Mouse (Mus musculus): ENCODE measurements around the gene Foxr1. TPM values are rescaled to one million over a fixed set of nuclear protein-coding genes. Genes with fewer than 3 reads are reported as not detected.

Foxr1 gene
- polyA plus RNA-seq, 1 experiment from 2014 or later, result not detected

DNA sequence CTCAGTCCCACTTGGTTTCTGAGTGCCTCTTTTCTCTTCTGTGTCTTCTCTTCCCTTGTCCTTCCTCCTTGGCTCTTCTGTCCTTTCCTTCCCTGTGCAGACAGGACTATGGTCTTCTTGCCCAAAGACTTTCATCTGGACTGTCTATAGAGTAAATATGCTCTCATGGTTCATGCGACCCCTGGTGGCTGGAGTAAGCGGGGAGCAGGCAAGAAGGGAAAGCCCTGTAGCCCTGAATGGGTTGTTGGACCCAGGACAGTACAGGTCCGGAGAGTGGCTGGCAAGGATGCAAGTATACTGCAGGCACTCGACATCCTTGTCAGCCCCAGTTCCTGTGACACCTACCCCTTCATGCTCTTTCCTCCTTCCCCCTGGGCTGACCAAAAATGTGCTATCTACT is 49.5 kb downstream of the Foxr1 start:
- ATAC-seq (ENCODE audit: insufficient number of reproducible peaks, insufficient read depth, low FRiP score, low TSS enrichment, low read depth), result no peak
- Histone ChIP-seq H3K36me3 (peaks cover 61% of the 10 kb centered on the region), H3K9ac (no peak overlapping the region), H3K4me1 (no peaks in the 10 kb centered on the region; the same call in 1 of the 2 replicates), H3K27ac (no peak overlapping the region), H3K4me3 (no peak overlapping the region), H3K4me2 (no peak overlapping the region), H3K9me3 (no peaks in the 10 kb centered on the region), H3K27me3 (no peaks in the 10 kb centered on the region)
- 43% methylated on average over 4 of the region's 4 CpGs for WGBS

DNA sequence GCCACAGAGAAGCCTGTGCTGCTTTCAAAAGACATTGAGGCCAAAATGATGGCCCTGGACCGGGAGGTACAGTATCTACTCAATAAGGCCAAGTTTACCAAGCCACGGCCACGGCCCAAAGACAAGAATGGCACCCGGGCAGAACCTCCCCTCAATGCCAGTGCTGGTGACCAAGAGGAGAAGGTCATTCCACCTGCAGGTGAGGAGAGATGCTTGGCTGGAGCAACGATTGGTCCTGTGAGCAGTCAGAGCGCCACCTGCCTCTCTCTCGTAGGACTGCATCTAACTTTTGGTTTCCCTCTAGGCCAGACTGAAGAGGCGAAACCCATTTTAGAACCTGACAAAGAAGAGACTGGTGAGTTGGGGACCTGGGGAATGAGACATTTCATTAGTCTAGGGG is 51.7 kb downstream of the Foxr1 start:
- Histone ChIP-seq H3K9me3 (no peaks in the 10 kb centered on the region), H3K4me1 (no peaks in the 10 kb centered on the region), H3K9ac (no peak overlapping the region), H3K4me2 (no peak overlapping the region), H3K27ac (no peak overlapping the region), H3K4me3 (no peak overlapping the region), H3K27me3 (no peaks in the 10 kb centered on the region), H3K36me3 (peaks cover 83% of the 10 kb centered on the region)
- ATAC-seq (ENCODE audit: insufficient number of reproducible peaks, insufficient read depth, low FRiP score, low TSS enrichment, low read depth), result no peak
- 63% methylated on average over 8 of the region's 8 CpGs for WGBS

DNA sequence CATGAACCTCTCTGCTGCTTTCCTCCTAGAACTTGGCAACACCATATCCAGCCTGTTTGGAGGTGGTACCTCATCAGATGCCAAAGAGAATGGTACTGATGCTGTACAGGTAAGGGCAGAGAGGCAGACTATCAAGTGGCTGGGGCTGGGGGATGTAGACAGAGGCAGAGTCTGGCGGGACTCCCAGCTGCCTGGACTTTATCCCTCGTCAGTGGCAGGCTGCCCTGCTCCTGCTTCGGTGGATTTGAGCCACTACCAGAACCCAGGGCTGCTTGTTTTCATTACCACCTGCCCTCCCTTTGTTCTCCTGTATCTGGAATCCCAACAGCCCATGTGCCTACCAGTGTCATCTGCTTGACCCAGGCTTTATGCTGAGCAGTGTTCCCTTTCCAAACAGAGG is 53.7 kb downstream of the Foxr1 start:
- Histone ChIP-seq H3K9me3 (no peaks in the 10 kb centered on the region), H3K36me3 (peaks cover 97% of the 10 kb centered on the region), H3K27me3 (no peaks in the 10 kb centered on the region), H3K4me1 (no peaks in the 10 kb centered on the region), H3K4me3 (no peak overlapping the region), H3K9ac (no peak overlapping the region), H3K4me2 (no peak overlapping the region), H3K27ac (no peak overlapping the region)
- ATAC-seq (ENCODE audit: insufficient number of reproducible peaks, insufficient read depth, low FRiP score, low TSS enrichment, low read depth), result no peak
- 79% methylated on average over 3 of the region's 3 CpGs for WGBS

DNA sequence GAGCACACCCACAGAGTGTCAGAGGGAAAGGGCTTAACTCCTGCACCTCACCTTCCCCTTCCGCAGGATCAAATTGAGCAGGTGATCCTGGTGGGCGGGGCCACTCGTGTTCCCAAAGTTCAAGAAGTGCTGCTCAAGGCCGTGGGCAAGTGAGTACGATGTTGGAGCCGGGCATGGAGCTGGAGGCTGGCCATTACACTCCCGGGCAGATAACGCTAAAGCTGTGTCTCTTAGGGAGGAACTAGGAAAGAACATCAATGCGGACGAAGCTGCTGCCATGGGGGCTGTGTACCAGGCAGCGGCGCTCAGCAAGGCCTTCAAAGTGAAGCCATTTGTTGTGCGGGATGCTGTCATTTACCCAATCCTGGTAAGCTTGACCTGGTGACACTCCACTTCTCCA is 56.3 kb downstream of the Foxr1 start:
- Histone ChIP-seq H3K27ac (no peak overlapping the region), H3K9me3 (no peaks in the 10 kb centered on the region), H3K4me2 (no peak overlapping the region), H3K4me1 (peaks cover 11% of the 10 kb centered on the region), H3K36me3 (peaks cover 91% of the 10 kb centered on the region), H3K9ac (no peak overlapping the region), H3K27me3 (no peaks in the 10 kb centered on the region), H3K4me3 (no peak overlapping the region)
- WGBS, result 93% methylated on average over 13 of the region's 13 CpGs
- ATAC-seq (ENCODE audit: insufficient number of reproducible peaks, insufficient read depth, low FRiP score, low TSS enrichment, low read depth), result no peak

Small RNA genes within 50 kb of the gene (microRNA-seq; reads per million reads assigned to microRNA genes)
- not detected for gene Mir7085

Other genes with a start within 250 kb of the Foxr1 start
- gene Cbl, start 207.1 kb downstream of the Foxr1 start, polyA plus RNA-seq (2015; fragmentation: Nextera tagmentation; extraction: Ambion mirVana), result 17.3 and 19.5 TPM in 2 replicates
- gene Ccdc153, start 200.5 kb downstream of the Foxr1 start, polyA plus RNA-seq (2015; fragmentation: Nextera tagmentation; extraction: Ambion mirVana), result not detected in 2 replicates
- 0.37 TPM in 1 of 2 replicates, not detected in the other for gene Pdzd3, start 189.7 kb downstream of the Foxr1 start, polyA plus RNA-seq (2015; fragmentation: Nextera tagmentation; extraction: Ambion mirVana)
- gene Nlrx1, start 172.5 kb downstream of the Foxr1 start, polyA plus RNA-seq (2015; fragmentation: Nextera tagmentation; extraction: Ambion mirVana), result 8.2 and 9.8 TPM in 2 replicates
- 6.1 and 6.5 TPM in 2 replicates for gene Abcg4, start 152.5 kb downstream of the Foxr1 start, polyA plus RNA-seq (2015; fragmentation: Nextera tagmentation; extraction: Ambion mirVana)
- 27.9 and 30.6 TPM in 2 replicates for gene Hinfp, start 135.5 kb downstream of the Foxr1 start, polyA plus RNA-seq (2015; fragmentation: Nextera tagmentation; extraction: Ambion mirVana)
- 8.3 TPM in 2 replicates for gene C2cd2l, start 120.9 kb downstream of the Foxr1 start, polyA plus RNA-seq (2015; fragmentation: Nextera tagmentation; extraction: Ambion mirVana)
- 38.4 and 40.5 TPM in 2 replicates for gene Dpagt1, start 115.1 kb downstream of the Foxr1 start, polyA plus RNA-seq (2015; fragmentation: Nextera tagmentation; extraction: Ambion mirVana)
- 365 and 385 TPM in 2 replicates for gene H2afx, start 106.4 kb downstream of the Foxr1 start, polyA plus RNA-seq (2015; fragmentation: Nextera tagmentation; extraction: Ambion mirVana)
- 114 and 119 TPM in 2 replicates for gene Hmbs, start 96.9 kb downstream of the Foxr1 start, polyA plus RNA-seq (2015; fragmentation: Nextera tagmentation; extraction: Ambion mirVana)
- gene Vps11, start 79.5 kb downstream of the Foxr1 start, polyA plus RNA-seq (2015; fragmentation: Nextera tagmentation; extraction: Ambion mirVana), result 27.7 and 28.2 TPM in 2 replicates
- 30.8 and 31.6 TPM in 2 replicates for gene Hyou1, start 61.6 kb downstream of the Foxr1 start, polyA plus RNA-seq (2015; fragmentation: Nextera tagmentation; extraction: Ambion mirVana)
- gene Slc37a4, start 44.3 kb downstream of the Foxr1 start, polyA plus RNA-seq (2015; fragmentation: Nextera tagmentation; extraction: Ambion mirVana), result 12.2 and 13.4 TPM in 2 replicates
- 2,222 and 2,384 TPM in 2 replicates for gene Rps25, start 34.0 kb downstream of the Foxr1 start, polyA plus RNA-seq (2015; fragmentation: Nextera tagmentation; extraction: Ambion mirVana)
- gene Trappc4, start 33.5 kb downstream of the Foxr1 start, polyA plus RNA-seq (2015; fragmentation: Nextera tagmentation; extraction: Ambion mirVana), result 165 and 174 TPM in 2 replicates
- 33.3 and 35.3 TPM in 2 replicates for gene Ccdc84, start 22.6 kb downstream of the Foxr1 start, polyA plus RNA-seq (2015; fragmentation: Nextera tagmentation; extraction: Ambion mirVana)
- 2.8 and 2.9 TPM in 2 replicates for gene Upk2, start 13.8 kb upstream of the Foxr1 start, polyA plus RNA-seq (2015; fragmentation: Nextera tagmentation; extraction: Ambion mirVana)
- 18.2 and 19.3 TPM in 2 replicates for gene Bcl9l, start 41.7 kb upstream of the Foxr1 start, polyA plus RNA-seq (2015; fragmentation: Nextera tagmentation; extraction: Ambion mirVana)
- 0.10 TPM in 1 of 2 replicates, not detected in the other for gene Cxcr5, start 120.7 kb upstream of the Foxr1 start, polyA plus RNA-seq (2015; fragmentation: Nextera tagmentation; extraction: Ambion mirVana)
- gene Ddx6, start 163.8 kb upstream of the Foxr1 start, polyA plus RNA-seq (2015; fragmentation: Nextera tagmentation; extraction: Ambion mirVana), result 28.3 and 29.2 TPM in 2 replicates
- gene Treh, start 232.1 kb upstream of the Foxr1 start, polyA plus RNA-seq (2015; fragmentation: Nextera tagmentation; extraction: Ambion mirVana), result 0.73 TPM in 1 of 2 replicates, not detected in the other